Mouse (Mus musculus): ENCODE results near the gene Slc43a2.

DNA sequence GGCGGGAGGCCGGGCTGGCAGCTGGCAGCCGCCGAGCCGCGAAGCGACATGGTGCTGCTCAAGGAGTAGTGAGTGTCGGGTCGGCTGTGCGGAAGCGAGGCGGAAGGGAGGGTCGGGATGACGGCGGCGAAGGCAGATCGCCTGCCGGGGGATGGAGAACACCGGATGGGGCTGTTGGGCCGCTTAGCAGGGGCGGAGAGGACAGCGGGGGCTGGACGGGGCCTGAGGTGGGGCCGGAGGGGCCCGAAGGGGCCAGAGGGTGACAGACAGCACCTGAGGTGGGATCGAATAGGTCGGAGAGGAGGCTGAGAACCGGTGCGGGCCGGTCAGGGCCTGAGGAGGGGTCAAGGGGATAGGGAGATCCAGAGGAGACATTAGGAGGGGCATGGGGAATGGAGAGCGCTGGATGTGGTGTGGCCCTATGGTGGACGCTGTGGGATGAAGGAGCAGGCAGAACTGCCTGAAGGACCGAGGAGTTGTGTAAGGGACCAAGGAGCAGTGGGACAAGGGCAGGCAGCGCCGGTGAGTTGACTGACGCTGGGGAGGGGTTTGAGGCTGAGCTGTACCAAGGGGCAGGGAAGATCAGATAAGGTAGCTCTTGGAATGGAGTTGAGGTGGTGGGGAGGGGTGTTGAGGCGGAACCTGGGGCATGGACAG, 56.9 kb downstream of the Slc43a2 start:
- TF ChIP-seq CTCF (IDR thresholded peaks at IDR 0.05) (no peak), EP300 (IDR thresholded peaks at IDR 0.05) (no peak)

Measured in lung, postnatal 0 days (tissue).